Mouse (Mus musculus): ENCODE data around the gene Zfp260. TPM values are rescaled to one million over a fixed set of nuclear protein-coding genes. Genes with fewer than 3 reads are reported as not detected.

Zfp260 gene
- total RNA-seq (2021), result 10 to 100 TPM; 64.5 to 64.6 TPM

DNA sequence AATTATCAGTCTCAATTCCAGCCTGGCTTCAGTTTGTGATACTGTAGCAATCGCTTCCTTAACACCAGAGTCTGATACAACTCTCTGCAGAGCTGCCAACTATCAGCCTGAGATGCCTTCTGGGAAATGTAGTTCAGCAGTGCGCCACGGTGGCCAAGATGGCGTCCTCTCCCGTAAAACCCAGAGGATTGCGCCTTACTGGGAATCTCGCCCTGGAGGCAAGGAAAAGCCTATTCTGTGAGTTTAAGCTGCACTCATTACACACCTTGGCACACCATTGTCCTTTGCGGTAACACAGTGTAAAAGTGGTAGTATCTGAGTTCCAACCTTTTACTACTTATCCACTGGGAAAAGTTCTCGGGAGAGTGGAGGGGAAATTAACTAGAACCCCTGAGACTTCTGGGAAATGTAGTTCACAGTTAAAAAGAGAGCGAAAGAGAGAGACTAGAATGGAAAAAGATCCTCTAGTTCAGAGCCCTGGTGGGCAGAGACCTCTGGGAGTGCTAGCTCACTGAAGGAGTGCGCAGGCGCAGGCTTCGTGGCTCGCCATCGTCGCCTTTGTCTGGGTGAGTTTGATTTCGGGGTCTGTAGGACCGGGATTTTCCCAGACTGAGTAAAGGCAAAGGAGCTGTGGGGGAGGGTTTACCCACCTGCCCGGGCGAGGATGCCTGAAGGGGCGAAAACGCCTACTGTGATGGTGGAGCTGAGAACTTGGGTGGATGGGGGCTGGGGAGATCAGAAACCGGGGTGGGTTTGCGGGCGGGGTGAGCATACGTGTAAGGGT lies at the start of gene Zfp260:
TSS of gene Zfp260 (plus strand) at position 132 of the 784 bp plus-strand sequence.
- intact Hi-C loops (cut with DNase I), result loop anchor here (2.0 to 5.0 kb wide), 3 partner anchors 26 to 83 kb away; partner anchors contain the start of genes Zfp146 and Zfp382
- peak; percentile 92 to 96 for DNase-seq (ENCODE audit: low spot score in 2 of 2)

DNA sequence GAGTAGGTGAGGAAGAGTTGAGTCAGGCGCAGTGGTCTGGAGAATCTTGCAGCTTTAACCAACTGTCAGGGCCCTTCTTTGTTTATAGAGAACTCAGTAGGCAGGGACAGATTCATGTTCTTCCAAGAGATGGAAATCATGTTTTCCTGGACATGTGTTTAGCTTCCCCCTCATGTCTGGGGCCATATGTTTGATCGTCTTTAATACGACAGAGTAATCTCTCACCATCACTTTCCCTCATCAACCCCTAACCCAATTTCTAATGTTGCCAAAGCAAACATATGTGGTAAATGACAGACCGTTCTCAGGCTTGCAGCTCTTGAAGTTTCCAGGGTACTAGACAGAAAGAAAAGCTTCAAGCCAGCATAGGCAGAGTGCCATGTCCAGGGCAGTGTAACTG lies 46.5 kb upstream of the Zfp260 start:
- intact Hi-C loops (cut with DNase I), result no loop called here
- no peak for DNase-seq (ENCODE audit: low spot score in 2 of 2)

DNA sequence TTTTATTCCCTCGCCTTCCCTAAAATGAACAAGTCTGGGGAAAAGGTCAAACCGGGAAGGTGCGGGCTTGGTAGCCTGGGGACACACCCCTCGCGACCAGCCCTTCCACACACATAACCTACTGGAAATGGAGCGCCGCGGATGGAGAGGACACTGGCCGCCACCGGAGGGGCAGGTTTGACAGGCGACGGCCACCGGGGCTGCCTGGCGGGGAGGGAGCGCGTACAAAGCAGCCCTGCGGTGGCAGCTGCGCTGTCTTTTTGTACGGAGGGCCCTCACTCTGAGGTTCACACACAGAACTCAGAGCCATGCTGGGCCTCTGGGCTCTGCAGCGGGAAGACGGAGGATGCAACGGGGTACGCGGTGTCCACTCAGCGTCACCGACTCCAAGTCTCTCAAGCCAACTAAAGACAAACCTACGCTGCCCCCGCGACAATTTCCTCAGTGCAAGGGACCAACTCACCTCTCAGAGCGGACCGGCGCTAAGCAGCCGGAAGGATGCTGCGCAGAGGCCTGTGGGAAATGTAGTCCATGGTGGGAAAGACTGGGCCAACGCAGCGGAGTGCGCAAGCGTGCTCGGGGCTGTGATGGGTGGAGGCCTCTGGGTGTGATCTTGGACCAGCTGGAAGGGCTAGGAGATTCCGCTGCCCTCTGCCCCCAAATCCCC lies 43.6 kb upstream of the Zfp260 start, which contains the start of gene Zfp14:
TSS of gene Zfp14 (minus strand) at position 499 of the 667 bp plus-strand sequence.
- intact Hi-C loops (cut with DNase I), result loop anchor here (2.0 kb wide), 1 partner anchor 40 kb away; the partner anchor contains the start of genes Gm26920 and Zfp566
- DNase-seq (ENCODE audit: low spot score in 2 of 2), result peak; percentile 90 to 97

DNA sequence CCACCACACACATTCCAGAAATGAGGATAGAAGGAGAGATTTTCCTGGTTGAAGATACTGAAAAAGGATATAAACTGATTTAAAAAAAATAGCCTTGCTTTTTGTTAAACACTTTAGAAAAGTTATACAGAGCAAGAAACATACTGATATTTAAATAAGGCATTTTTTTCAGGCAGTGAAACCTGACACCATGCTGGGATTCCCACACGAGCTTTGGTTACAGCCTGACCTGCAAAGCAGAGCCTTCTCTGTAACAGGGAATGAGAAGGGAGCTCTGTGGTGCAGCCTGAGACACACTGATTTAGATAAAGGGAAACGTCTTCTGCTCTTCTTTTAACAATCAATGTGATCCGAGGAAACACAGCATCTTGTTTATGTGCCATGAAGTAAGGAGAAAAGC lies 41.0 kb upstream of the Zfp260 start:
- DNase-seq (ENCODE audit: low spot score in 2 of 2), result no peak
- intact Hi-C loops (cut with DNase I), result no loop called here

DNA sequence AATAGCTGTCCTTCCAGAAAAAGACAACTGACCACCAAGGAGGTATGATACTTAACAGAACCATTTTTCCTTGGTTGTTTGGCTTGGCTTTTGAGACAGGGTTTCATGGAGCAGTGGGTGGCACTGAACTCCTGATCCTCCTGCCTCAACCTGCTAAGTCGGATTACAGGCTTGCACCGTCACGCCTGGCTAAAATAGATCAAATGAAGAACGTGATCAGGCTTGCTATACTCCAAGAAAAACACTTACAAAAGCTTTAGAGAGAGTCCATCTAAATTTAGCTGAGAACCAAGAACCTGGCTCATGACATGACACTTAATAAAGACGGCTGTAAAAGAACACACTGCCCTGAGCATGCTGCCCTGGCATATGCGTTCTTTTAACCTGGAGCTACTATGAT lies 34.2 kb upstream of the Zfp260 start:
- DNase-seq (ENCODE audit: low spot score in 2 of 2), result no peak
- intact Hi-C loops (cut with DNase I), result no loop called here

DNA sequence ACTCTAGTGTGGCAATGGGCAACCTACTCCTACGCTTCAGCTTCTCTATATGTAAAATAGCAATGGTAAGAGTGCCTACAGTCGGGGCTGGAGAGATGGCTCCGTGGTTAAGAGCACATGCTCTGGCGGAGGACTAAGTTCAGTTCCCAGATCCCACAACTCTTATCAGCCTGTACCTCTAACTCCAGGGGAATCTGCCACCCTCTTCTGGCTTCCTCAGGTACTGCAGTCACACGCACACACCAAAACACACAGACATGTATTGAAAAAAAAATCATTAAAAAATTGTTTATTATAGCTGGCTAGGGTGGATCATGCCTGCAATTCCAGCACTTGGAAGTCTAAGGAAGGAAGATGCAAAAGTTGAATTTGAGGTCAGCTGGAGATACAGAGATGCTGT lies 32.1 kb upstream of the Zfp260 start:
- no peak for DNase-seq (ENCODE audit: low spot score in 2 of 2)
- intact Hi-C loops (cut with DNase I), result no loop called here

DNA sequence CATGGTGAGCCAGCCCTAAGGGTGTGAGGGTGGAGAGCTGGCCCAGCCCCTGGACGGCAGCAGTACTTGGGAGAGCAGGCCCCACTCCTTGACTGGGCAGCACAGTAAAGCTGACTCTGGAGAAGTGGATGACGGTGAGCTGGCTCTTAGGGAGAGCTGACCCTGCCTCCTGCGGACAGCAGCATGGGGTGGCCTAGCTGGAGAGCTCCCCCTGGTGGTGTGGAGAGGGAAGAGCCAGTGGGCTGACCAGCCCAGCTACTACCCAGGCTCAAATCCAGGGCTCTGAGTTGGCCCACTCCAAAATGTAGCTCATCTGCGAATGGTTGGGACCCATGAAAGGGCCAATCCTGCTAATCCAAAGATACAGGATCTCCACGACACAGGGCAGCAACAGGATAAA lies 30.0 kb upstream of the Zfp260 start:
- no peak for DNase-seq (ENCODE audit: low spot score in 2 of 2)
- intact Hi-C loops (cut with DNase I), result no loop called here

DNA sequence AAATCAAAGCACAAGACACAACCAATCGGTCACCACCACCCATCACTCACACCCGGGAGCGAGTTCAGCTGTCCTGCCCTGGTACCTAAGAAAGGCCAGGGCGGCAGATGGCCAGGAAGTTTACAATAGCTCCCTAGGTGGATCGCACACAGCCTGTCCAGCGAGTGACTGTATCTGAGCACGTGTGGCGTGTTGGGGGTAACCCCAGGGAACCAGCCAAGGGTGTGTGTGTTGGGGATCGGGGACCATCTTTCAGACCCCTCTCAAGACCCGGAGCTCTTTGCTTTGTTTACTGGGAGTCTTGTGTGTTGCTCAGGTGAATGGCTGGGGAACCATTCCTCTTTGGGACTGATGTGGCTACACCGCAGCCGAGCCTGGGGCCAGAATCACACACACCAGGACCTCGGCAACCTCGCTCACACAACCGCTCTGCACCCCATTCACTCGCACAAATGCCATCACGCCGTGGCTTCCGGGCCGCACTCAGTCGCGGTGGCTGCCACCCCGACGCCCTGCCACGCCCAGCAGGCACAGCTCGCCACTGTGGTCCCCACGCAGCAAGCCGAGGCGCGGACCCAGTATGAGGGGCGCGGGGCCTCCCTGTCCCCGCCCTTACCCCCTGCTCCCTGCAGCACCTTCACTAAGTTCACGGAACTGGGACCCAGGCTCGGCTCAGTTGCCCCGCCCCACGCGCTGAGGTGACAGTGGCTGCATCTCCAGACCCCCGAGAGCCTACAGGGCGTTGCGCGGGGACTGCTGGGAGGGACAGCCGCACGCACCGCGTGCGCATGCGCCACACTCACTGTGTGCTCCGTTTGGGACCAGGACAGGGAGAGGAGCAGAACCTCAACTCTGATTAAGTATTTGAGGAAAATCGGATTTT lies 22.2 kb upstream of the Zfp260 start, which contains the start of gene Zfp82:
TSS of gene Zfp82 (minus strand) at position 755 of the 883 bp plus-strand sequence.
- intact Hi-C loops (cut with DNase I), result no loop called here
- DNase-seq (ENCODE audit: low spot score in 2 of 2), result peak; percentile 81 to 88

DNA sequence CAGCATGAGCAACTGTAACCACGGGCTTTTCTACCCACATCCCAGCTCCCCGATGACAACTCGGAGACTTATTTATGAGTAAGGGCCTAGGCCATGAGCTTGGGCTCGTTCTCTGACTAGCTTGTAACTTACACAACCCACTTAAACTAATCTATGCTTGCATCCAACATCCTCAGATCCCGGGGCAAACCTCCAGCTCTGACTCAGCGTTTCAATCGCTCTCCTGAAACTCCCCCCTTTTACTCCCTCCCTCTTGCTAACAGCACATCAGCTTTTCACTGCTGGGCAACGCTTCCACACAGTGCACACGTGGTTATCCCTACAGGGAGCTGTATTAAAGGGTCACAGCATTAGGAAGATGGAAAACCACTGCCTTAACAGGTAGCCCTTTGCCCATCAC lies 8.1 kb upstream of the Zfp260 start:
- DNase-seq (ENCODE audit: low spot score in 2 of 2), result peak in 1 of 2 experiments; percentile 75

DNA sequence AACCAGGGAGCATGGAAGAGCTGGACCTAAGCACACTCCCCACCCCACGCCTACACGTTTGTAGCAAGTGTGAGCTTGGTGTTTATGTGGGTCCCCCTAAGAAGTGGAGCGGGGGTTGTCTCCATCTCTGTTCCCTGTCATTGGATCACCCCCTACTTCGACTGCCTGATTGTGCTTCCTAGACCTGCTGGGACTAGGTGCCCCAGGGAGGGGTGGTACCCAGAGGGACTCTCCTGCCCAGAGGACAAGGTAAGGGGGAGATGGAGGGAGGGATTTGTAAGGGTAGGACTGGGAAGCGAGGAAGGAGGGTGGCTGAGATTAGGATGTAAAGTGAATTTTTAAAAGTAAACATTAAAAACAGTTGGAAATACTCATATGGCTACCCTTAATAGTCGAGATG lies 5.2 kb upstream of the Zfp260 start:
- intact Hi-C loops (cut with DNase I), result no loop called here
- no peak for DNase-seq (ENCODE audit: low spot score in 2 of 2)

More for the DNA sequence above, 8.1 kb upstream of the Zfp260 start:
- intact Hi-C loops (cut with DNase I), result no loop called here

DNA sequence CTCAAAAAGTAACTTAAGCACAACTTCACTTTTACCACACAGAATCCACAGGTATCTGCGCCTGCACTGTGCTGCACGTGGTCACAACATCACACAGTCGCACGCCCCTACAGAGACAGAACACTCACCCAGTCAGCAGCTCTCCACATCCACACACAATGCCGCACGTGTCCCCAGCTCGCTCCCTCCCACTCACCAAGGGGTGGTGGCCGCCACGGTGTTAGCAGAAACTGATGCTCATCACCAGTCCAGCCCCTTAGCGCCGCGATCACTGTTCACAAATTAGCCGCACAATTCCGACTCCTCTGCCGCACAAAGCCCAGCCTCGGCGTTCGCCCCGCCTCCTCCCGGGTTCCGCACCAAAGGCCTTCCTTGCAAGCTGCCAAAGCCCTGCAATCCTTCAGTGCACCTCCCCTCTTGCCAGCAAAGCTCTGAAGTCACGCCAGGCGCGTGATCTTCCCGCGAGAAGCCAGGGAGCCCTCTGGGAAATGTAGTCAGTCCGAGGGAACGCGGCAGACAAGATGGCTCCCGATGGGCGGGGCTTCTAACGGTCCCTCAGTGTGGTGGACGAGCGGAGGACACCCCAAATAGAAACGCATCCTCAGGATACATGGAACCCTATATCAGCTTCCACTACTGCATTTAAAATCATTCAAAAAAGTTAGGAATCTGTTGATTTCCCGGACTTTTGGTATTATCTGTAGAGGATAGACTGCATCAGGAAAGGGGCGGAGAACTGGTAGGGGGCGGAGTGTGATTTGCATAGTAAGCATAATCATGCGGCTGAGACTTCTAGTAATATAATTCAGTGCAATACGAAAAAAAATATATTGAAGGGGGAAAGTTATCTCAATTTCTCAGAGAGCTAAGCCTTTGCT lies 4.2 kb upstream of the Zfp260 start, which contains the start of the genes Gm26920 and Zfp566:
TSS of gene Gm26920 (minus strand) at position 319 of the 878 bp plus-strand sequence.
TSS of gene Zfp566 (minus strand) at position 436 of the 878 bp plus-strand sequence.
- peak; percentile 93 to 98 for DNase-seq (ENCODE audit: low spot score in 2 of 2)
- intact Hi-C loops (cut with DNase I), result loop anchor here (2.0 to 5.0 kb wide), 2 partner anchors 40 to 78 kb away; partner anchors contain the start of gene Zfp14

DNA sequence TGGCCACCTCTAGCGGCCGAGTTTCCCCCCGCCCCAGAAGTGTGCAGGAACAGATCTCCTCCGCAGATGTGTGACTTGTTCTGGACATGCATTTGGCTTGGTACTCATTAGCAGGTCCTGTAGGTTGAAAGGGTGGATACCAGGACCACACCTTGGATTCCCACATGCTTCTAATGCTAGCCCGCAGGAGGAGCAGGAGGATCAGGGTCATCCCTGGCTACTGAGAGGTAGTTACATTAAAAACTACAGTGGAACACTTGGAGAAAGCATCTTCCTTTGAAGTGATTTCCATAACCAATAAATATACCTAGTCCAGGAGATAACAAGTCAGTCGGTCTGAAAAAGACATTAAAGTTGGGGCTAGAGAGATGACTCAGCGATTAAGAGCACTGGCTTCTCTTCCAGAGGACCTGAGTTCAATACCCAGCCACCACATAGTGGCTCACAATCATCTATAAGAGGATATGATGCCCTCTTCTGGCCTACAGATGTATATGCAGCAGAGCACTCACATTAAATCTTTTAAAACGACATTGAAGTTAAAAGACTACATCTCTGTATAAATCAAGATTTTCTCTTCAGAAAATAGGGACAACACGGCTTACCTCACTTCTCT lies 3.5 kb upstream of the Zfp260 start:
- DNase-seq (ENCODE audit: low spot score in 2 of 2), result peak in 1 of 2 experiments; percentile 28
- intact Hi-C loops (cut with DNase I), result loop anchor here (2.0 to 5.0 kb wide), 2 partner anchors 40 to 79 kb away; partner anchors contain the start of gene Zfp14

DNA sequence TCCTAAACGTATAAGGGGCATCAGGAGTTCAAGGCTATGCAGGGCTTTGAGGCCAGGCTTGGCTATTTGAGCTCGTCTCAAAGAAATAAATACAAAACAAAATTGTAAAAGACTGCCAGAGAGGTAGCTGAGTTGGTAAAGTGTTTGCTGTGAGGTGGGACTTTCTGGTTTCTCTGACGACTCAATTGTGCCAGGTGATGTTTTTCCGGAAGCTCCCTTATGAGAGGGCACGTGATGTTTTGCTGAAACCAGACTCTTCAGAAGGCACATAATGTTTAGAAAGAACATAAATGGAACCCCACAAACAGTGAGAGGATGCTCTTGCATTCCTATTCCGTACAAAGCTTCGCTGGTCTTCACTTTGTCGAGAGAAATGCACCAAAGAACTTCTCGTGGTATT lies 1.9 kb upstream of the Zfp260 start:
- no peak for DNase-seq (ENCODE audit: low spot score in 2 of 2)
- intact Hi-C loops (cut with DNase I), result loop anchor here (5.0 kb wide), 1 partner anchor 80 kb away; no protein-coding TSS in a partner anchor

DNA sequence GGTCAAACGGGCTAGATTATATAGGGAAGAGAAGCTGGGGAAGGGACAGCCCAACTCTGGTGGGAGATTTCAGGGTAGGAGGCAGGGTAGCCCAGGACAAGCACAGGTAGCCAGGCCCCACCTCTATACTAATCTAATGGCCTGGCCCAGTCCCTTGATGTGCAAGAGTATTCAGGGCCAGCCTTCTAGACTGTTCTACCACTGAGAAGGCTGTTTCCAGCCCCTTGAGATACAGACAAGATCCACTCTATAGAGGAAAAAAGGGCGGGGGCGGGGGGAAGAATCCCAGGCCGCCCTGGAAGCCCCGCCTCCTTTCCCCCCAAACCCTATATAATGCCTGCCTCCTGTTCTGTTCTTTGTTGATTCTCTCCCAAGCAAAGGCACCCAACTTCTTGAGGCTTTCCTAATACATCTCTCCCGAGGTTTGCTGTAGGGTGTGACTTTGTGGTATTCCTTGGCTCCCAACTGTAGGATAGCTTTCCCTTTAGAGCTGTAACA lies 610 bp upstream of the Zfp260 start:
- intact Hi-C loops (cut with DNase I), result loop anchor here (2.0 to 5.0 kb wide), 3 partner anchors 27 to 82 kb away; partner anchors contain the start of genes Zfp146 and Zfp382
- no peak for DNase-seq (ENCODE audit: low spot score in 2 of 2)

DNA sequence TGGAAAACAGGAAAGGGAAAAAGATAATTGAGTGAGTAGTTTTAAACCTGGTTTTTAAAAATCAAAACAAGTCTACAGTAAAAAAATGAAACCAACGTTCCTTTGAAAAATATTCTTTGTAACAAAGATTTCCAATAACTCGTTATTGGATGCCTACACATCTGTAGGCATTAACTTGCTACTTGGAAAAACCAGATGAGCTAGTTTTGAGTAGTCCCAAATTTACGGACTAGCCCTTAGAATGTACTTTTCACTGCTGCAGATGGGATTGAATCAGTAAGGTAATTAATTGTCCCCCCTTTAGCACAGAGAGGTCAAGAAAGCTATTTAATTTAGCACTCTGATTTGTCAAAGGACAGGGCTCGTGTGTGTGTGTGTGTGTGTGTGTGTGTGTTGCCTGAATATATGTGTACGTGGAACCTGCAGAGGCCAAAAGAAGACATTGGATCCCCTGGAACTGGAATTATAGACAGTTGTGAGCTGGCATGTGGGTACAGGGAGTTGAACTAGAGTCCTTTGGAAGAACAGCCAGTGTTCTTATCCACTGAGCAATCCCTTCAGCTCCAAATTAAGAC lies 1.1 kb downstream of the Zfp260 start:
- intact Hi-C loops (cut with DNase I), result loop anchor here (2.0 kb wide), 2 partner anchors 25 to 73 kb away; partner anchors contain the start of genes Zfp146 and Zfp382

DNA sequence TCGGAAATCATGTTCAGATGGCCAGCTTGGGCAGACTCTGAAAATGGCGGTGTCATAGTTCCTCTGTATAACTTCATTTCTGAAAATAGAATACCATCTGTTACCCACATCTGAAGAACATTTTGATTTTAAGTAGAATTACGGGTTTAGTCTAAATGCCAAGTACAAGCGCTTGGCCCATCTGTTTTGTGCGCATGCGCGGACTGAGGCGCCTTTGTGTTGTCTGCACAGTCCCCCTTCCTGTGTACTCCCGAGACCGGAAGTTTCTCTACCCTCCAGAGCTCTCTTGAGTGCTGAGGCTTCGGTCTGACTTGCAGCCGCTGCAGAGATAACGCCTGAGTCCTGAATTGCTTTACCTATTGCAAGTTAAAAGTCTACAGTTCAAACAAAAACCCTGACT lies 4.7 kb downstream of the Zfp260 start:
- intact Hi-C loops (cut with DNase I), result no loop called here
- peak; percentile 85 to 94 for DNase-seq (ENCODE audit: low spot score in 2 of 2)

More for the DNA sequence above, 1.1 kb downstream of the Zfp260 start:
- DNase-seq (ENCODE audit: low spot score in 2 of 2), result no peak

DNA sequence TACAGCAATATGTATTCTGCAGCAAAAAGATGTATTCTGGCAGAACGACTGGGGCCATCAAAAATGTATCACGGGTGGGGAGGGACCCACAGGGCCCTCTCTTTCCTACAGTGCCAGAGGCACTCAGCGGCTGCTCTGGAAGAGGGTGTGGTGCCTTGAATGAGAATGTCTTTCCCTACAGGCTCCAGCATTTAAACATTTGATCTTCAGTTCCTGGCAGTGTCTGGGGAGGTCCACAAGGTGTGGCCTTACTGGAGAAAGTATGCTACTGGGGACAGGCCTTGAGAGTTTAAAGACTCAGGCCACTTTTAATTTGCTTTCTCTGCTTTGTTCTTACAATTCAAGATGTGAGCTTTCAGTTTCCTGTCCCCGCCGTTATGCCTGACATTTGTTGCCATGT lies 21.5 kb downstream of the Zfp260 start:
- intact Hi-C loops (cut with DNase I), result no loop called here
- DNase-seq (ENCODE audit: low spot score in 2 of 2), result no peak

All from left cerebral cortex, postnatal 25 days (tissue).